Mouse (Mus musculus) midbrain, embryonic 16.5 days (tissue): ENCODE data around the gene AB124611. TPM values are rescaled to one million over a fixed set of nuclear protein-coding genes. Genes with fewer than 3 reads are reported as not detected.

Source experiments
- ATAC-seq: fragments of 200-750 bp; cut with Nextera tagmentation; 2 replicates; pipeline ENCODE4 v1.8.0; 2017; ENCODE audit warnings: moderate TSS enrichment
- H3K27ac ChIP-seq: fragments of 300-500 bp; sonication (generic); 2 replicates; pipeline ENCODE4 v1.5.1; 2014; ENCODE audit warnings: mild to moderate bottlenecking, low read length, mixed read lengths
- H3K27me3 ChIP-seq: fragments of 300-500 bp; sonication (generic); 2 replicates; pipeline ENCODE4 v1.6.1; 2014; ENCODE audit warnings: low read depth, low read length, mixed read lengths; ENCODE audit not compliant: control insufficient read depth, insufficient read depth
- H3K36me3 ChIP-seq: fragments of 300-500 bp; sonication (generic); 2 replicates; pipeline ENCODE4 v1.6.1; 2014; ENCODE audit warnings: mild to moderate bottlenecking, low read length, moderate library complexity, mixed read lengths; ENCODE audit not compliant: control insufficient read depth, insufficient read depth
- H3K4me1 ChIP-seq: fragments of 300-500 bp; sonication (generic); 2 replicates; pipeline ENCODE4 v1.6.1; 2014; ENCODE audit warnings: mild to moderate bottlenecking, low read length, mixed read lengths; ENCODE audit not compliant: control insufficient read depth, insufficient read depth
- H3K4me2 ChIP-seq: fragments of 300-500 bp; sonication (generic); 2 replicates; pipeline ENCODE4 v1.6.1; 2014; ENCODE audit warnings: mild to moderate bottlenecking, low read length, mixed read lengths
- H3K4me3 ChIP-seq: fragments of 300-500 bp; sonication (generic); 2 replicates; pipeline ENCODE4 v1.5.1; 2014; ENCODE audit warnings: low read depth, mild to moderate bottlenecking, low read length, moderate library complexity, mixed read lengths
- H3K9ac ChIP-seq: fragments of 300-500 bp; sonication (generic); 2 replicates; pipeline ENCODE4 v1.6.1; 2014; ENCODE audit warnings: low read depth, low read length, mixed read lengths
- H3K9me3 ChIP-seq: fragments of 300-500 bp; sonication (generic); replicated peaks from 2 replicates; pipeline ENCODE4 v1.6.1; 2014; ENCODE audit warnings: mild to moderate bottlenecking, low read length, mixed read lengths; ENCODE audit not compliant: control insufficient read depth, poor library complexity, severe bottlenecking
- WGBS: fragments of 180-500 bp; shearing (Covaris S2); extraction: QIAGEN DNeasy Blood & Tissue Kit; methylation state at CpG from one replicate; pipeline ENCODE4 v1.1.7; 2014; 5-methylcytosine and 5-hydroxymethylcytosine counted together
- polyA plus RNA-seq: library from polyadenylated mRNA; unstranded; fragments of >200 nt; fragmentation: Nextera tagmentation; extraction: Ambion mirVana; gene quantifications from 2 replicates; pipeline ENCODE4 v1.2.1, GENCODE M21; 2015

The AB124611 gene
- polyA plus RNA-seq, 1 experiment from 2014 or later: 1.8 TPM

DNA sequence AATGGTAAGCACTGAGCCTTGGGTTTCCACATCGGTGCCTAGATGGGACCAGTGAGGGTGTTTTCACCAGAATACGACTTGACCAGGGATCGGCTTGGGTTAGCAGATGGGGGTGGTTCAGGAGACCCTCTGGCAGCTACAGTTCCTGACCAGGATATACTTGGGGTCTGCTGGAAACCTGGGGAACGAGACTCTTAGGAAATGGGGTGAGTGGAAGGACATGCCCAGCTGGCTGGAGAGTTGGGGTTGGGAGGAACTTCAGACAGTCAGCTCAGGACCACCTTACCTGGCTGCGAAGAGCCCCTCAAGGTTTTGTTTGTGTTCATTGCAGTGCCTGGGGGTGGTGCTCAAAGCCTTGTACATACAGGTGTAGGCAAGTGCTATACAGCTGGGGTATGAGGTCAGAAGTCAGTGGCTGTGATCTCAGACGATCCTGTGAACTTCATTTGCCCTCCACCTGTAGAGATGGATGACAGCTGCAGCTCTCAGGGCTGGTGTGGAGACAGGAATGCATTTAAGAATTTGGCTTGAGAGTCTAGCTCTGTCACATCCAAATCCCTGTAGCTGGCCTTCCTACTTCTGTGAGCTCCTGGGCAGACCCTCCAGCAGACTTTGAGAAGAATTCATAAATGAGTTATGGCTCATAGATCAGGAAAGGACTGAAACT is 27.8 kb downstream of the AB124611 start:
- WGBS: 84% methylated on average over 6 of the region's 6 CpGs
- no peak for ATAC-seq
- Histone ChIP-seq H3K27me3 (no peaks in the 10 kb centered on the region), H3K4me2 (no peak overlapping the region), H3K9me3 (no peaks in the 10 kb centered on the region), H3K4me3 (no peak overlapping the region), H3K36me3 (peaks cover 7% of the 10 kb centered on the region), H3K4me1 (peaks cover 8% of the 10 kb centered on the region), H3K27ac (no peak overlapping the region), H3K9ac (no peak overlapping the region)

DNA sequence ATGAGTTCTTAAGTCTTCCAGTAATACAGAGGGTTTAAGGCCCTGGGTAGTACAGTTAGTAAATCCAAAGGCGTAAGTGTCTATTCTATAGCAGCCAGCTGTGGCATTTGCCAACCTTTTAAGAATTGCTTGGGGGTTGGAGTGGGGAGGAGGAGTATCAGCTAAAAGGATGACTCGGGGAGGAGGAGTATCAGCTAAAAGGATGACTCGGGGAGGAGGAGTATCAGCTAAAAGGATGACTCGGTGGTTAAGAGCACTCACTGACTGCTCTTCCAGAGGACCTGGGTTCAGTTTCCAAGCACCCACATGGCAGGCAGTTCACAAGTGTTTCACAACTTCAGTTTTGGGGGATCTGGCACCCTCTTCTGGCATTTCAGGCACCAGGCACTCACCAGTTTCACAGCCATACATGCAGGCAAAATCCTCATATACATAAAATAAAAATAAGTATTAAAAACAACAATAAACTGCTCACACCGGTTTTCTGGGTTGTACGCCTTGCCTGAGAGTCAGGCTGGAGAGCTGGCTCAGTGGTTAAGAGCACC is 29.3 kb downstream of the AB124611 start:
- WGBS: 81% methylated on average over 6 of the region's 6 CpGs
- ATAC-seq: no peak
- no peak overlapping the region for H3K27ac ChIP-seq
- no peak overlapping the region for H3K9ac ChIP-seq
- H3K36me3 ChIP-seq: peaks cover 7% of the 10 kb centered on the region
- no peak overlapping the region for H3K4me2 ChIP-seq
- no peak overlapping the region for H3K4me3 ChIP-seq
- no peaks in the 10 kb centered on the region for H3K9me3 ChIP-seq
- H3K27me3 ChIP-seq: no peaks in the 10 kb centered on the region
- H3K4me1 ChIP-seq: peaks cover 2% of the 10 kb centered on the region; the same call in 1 of the 2 replicates

DNA sequence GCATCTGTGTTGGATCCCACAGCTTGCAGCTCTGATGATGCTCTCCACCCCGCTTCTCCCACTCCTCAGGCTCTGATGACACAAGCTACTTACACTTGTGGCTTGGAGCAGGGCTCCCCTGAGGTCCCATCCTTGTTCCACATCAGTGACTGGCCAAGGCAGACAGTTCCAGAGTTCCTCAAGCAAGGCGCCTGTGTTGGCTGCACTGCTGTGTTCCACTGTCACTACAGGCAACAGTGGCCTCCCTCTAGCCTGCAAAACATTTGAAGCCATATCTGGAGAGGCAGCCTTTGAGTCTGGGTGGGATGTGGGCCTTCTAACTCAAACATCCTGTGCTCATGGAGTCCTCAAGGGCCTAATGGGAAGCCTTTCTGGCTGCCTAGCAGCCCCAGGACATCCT is 31.0 kb downstream of the AB124611 start:
- WGBS: 88% methylated on average over 2 of the region's 2 CpGs
- Histone ChIP-seq H3K27ac (no peak overlapping the region), H3K4me3 (no peak overlapping the region), H3K4me2 (no peak overlapping the region), H3K9ac (no peak overlapping the region), H3K36me3 (peaks cover 5% of the 10 kb centered on the region; the same call in 1 of the 2 replicates), H3K4me1 (peaks cover 2% of the 10 kb centered on the region; the same call in 1 of the 2 replicates), H3K9me3 (no peaks in the 10 kb centered on the region), H3K27me3 (no peaks in the 10 kb centered on the region)
- no peak for ATAC-seq

- Histone ChIP-seq H3K4me3 (no peak overlapping the region), H3K27me3 (no peaks in the 10 kb centered on the region), H3K4me1 (peaks cover 2% of the 10 kb centered on the region; the same call in 1 of the 2 replicates), H3K4me2 (no peak overlapping the region), H3K9me3 (no peaks in the 10 kb centered on the region), H3K9ac (no peak overlapping the region), H3K27ac (no peak overlapping the region), H3K36me3 (peaks cover 5% of the 10 kb centered on the region; the same call in 1 of the 2 replicates)
- 87% methylated on average over 2 of the region's 2 CpGs for WGBS
- ATAC-seq: no peak
These were observed 31.6 kb downstream of the AB124611 start for GRCm38 (mm10) chr9:21557556-21557955.

DNA sequence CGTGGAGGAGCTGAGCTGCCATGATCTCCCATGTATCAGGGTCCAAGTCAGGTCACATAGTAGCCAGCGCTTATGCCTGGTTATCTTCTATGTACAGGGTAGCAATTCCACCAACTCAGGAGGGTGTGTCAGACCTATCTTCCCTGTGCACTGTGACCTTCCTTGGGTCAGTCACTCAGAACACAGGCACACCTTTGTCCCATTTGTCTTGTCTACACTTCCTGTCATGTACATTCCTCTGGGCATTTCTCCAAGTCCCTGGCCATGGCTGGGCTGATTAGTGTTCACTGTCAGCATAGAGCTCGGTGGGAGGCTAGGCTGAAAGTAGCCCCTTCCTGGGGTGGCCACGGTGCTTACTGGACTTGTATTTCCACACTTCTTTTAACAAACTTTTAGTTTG is 32.4 kb downstream of the AB124611 start:
- WGBS: 85% methylated on average over 4 of the region's 4 CpGs
- H3K36me3 ChIP-seq: peaks cover 5% of the 10 kb centered on the region; the same call in 1 of the 2 replicates
- H3K9me3 ChIP-seq: no peaks in the 10 kb centered on the region
- no peaks in the 10 kb centered on the region for H3K27me3 ChIP-seq
- peaks cover 2% of the 10 kb centered on the region; the same call in 1 of the 2 replicates for H3K4me1 ChIP-seq
- no peak for ATAC-seq
- H3K4me3 ChIP-seq: no peak overlapping the region
- H3K27ac ChIP-seq: no peak overlapping the region
- no peak overlapping the region for H3K9ac ChIP-seq
- H3K4me2 ChIP-seq: no peak overlapping the region

- no peak overlapping the region for H3K9ac ChIP-seq
- H3K36me3 ChIP-seq: peaks cover 5% of the 10 kb centered on the region; the same call in 1 of the 2 replicates
- no peak overlapping the region for H3K4me3 ChIP-seq
- H3K27ac ChIP-seq: no peak overlapping the region
- no peaks in the 10 kb centered on the region for H3K27me3 ChIP-seq
- no peak overlapping the region for H3K4me2 ChIP-seq
- ATAC-seq: no peak
- WGBS: 96% methylated on average over 3 of the region's 3 CpGs
- peaks cover 2% of the 10 kb centered on the region; the same call in 1 of the 2 replicates for H3K4me1 ChIP-seq
- H3K9me3 ChIP-seq: no peaks in the 10 kb centered on the region
These were observed 33.2 kb downstream of the AB124611 start for GRCm38 (mm10) chr9:21559151-21559550.

- Histone ChIP-seq H3K4me2 (no peak overlapping the region), H3K9me3 (no peaks in the 10 kb centered on the region), H3K27ac (no peak overlapping the region), H3K4me3 (no peak overlapping the region), H3K36me3 (peaks cover 4% of the 10 kb centered on the region; the same call in 1 of the 2 replicates), H3K9ac (no peak overlapping the region), H3K4me1 (no peaks in the 10 kb centered on the region), H3K27me3 (no peaks in the 10 kb centered on the region)
- ATAC-seq: no peak
- 88% methylated on average over 1 of the region's 1 CpGs for WGBS
These were observed 38.4 kb downstream of the AB124611 start for GRCm38 (mm10) chr9:21564420-21564819.

DNA sequence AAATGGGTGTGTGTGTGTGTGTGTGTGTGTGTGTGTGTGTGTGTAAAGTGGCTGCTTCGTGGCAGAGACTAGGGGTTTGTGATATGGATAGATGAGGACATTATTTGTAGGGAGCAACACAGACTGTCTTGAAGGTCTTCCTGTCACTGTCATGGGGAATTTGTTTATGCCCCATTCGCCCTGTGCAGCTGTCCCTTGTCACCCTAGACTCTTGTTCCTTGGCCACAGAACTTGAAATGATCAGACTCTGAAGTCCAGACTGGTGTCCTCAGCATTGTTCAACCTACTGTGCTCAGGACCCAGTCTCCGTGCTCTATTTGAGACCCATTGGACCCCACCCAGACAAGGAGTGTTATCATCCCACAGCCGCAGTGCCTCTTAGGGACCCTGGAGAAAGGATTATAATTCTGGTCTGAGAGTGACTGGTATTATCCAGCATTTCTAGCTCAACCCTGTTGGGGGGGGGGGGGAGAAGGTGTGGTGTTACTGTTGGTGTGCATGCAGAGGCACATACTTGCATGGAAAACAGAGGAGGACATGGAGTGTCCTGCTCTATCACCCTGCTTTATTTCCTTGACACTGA is 39.1 kb downstream of the AB124611 start:
- 93% methylated on average over 4 of the region's 4 CpGs for WGBS
- ATAC-seq: no peak
- Histone ChIP-seq H3K9ac (no peak overlapping the region), H3K27ac (no peak overlapping the region), H3K27me3 (no peaks in the 10 kb centered on the region), H3K4me1 (no peaks in the 10 kb centered on the region), H3K4me2 (no peak overlapping the region), H3K4me3 (no peak overlapping the region), H3K9me3 (no peaks in the 10 kb centered on the region), H3K36me3 (peaks cover 8% of the 10 kb centered on the region)

DNA sequence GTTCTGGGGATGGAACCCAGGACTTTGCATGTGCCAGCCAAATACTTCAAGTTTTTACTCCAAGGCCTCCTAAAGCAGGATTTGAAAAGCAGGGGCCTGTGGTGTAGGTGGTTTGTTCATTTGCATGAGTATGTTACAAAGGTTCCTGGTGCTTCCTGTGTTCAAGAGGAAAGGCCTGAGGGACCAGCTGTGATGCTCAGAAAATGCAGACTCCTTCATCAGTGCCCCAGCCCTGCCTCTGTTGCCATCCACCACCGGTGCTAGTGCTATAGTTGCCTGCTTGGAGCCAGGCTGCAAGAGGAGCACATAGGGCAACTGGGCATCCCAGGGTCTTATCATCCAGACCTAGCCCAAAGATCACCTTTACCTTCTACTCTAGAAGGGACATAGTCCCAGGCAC is 40.6 kb downstream of the AB124611 start:
- no peak overlapping the region for H3K9ac ChIP-seq
- peaks cover 14% of the 10 kb centered on the region for H3K36me3 ChIP-seq
- H3K27ac ChIP-seq: no peak overlapping the region
- no peaks in the 10 kb centered on the region for H3K4me1 ChIP-seq
- H3K4me2 ChIP-seq: no peak overlapping the region
- H3K4me3 ChIP-seq: no peak overlapping the region
- no peak for ATAC-seq
- H3K9me3 ChIP-seq: no peaks in the 10 kb centered on the region
- 77% methylated on average over 1 of the region's 1 CpGs for WGBS
- H3K27me3 ChIP-seq: no peaks in the 10 kb centered on the region
